In genomic region chr11:121515996-121516395, GRCm38 (mm10) we compare ENCODE assay signal across 24 mouse cellular contexts. TPM values are rescaled to one million over a fixed set of nuclear protein-coding genes. Genes with fewer than 3 reads are reported as not detected.
A peak's percentile ranks its signal among the peaks of the same experiment; 100 is the strongest.
DNase-seq lines count a peak whose midpoint lies in the region; ATAC-seq and TF ChIP-seq lines count a peak whose summit lies in the region.
"Had no signal": no experiment of that assay in that cellular context is flagged by ENCODE, and none has a peak within 500 bp of the region (broad histone marks: within the 10 kb centered on the region; RNA-seq: fewer than 3 reads in every experiment).

No protein-coding gene starts in this region.

- no peak for TF ChIP-seq POLR2A in liver, adult 2 months (IDR thresholded peaks at IDR 0.05; ENCODE audit: extremely low read depth, insufficient read depth, low read length)

- H3K9me3 ChIP-seq in liver, embryonic 11.5 days (ENCODE audit: control insufficient read depth, low read length): no peaks in the 10 kb centered on the region
- no peaks in the 10 kb centered on the region for H3K9me3 ChIP-seq in embryonic facial prominence, embryonic 14.5 days (ENCODE audit: control insufficient read depth, low read length)
- no peaks in the 10 kb centered on the region for H3K9me3 ChIP-seq in forebrain, embryonic 16.5 days (ENCODE audit: control insufficient read depth, low read length)
- H3K9me3 ChIP-seq: embryonic facial prominence, embryonic 12.5 days; heart, embryonic 15.5 days; hindbrain, embryonic 13.5 days; neural tube, embryonic 12.5 days had no signal

- ATAC-seq in liver, embryonic 11.5 days (replicated peaks; ENCODE audit: low FRiP score): no peak
- no peak for ATAC-seq in embryonic facial prominence, embryonic 14.5 days (ENCODE audit: low read depth)
- peak; percentile 21 for ATAC-seq in megakaryocyte progenitor cell, adult 5-6 weeks (replicated peaks; ENCODE audit: poor library complexity)
- ATAC-seq in forebrain, embryonic 16.5 days: no peak
- ATAC-seq: forebrain, postnatal 0 days; lung, postnatal 0 days had no signal

- H3K4me2 ChIP-seq in liver, embryonic 11.5 days: no peak overlapping the region
- H3K4me2 ChIP-seq in embryonic facial prominence, embryonic 14.5 days (ENCODE audit: low read depth, low read length): no peak overlapping the region
- no peak overlapping the region for H3K4me2 ChIP-seq in forebrain, embryonic 16.5 days (ENCODE audit: low read length)
- H3K4me2 ChIP-seq: embryonic facial prominence, embryonic 12.5 days; heart, embryonic 15.5 days; hindbrain, embryonic 13.5 days; neural tube, embryonic 12.5 days had no signal

- no peaks in the 10 kb centered on the region for H3K27me3 ChIP-seq in liver, adult 2 months (ENCODE audit: control insufficient read depth, insufficient read depth, low read length)
- no peaks in the 10 kb centered on the region for H3K27me3 ChIP-seq in liver, embryonic 11.5 days (replicated peaks; ENCODE audit: control insufficient read depth, insufficient read depth, low read length)
- no peaks in the 10 kb centered on the region for H3K27me3 ChIP-seq in embryonic facial prominence, embryonic 14.5 days (replicated peaks; ENCODE audit: control insufficient read depth, insufficient read depth, low read length)
- no peaks in the 10 kb centered on the region for H3K27me3 ChIP-seq in forebrain, embryonic 16.5 days (replicated peaks; ENCODE audit: control insufficient read depth, insufficient read depth, low read length)
- H3K27me3 ChIP-seq: embryonic facial prominence, embryonic 12.5 days; heart, embryonic 15.5 days; hindbrain, embryonic 13.5 days; neural tube, embryonic 12.5 days had no signal

- H3K27ac ChIP-seq in liver, adult 2 months (replicated peaks; ENCODE audit: insufficient read depth, low read depth, low read length): peak overlapping the region; percentile 97
- no peak overlapping the region for H3K27ac ChIP-seq in liver, embryonic 11.5 days (ENCODE audit: low read depth, low read length)
- H3K27ac ChIP-seq in embryonic facial prominence, embryonic 14.5 days (replicated peaks; ENCODE audit: low read depth, low read length): no peak overlapping the region; the same call in 1 of the 2 replicates
- H3K27ac ChIP-seq in forebrain, embryonic 16.5 days (ENCODE audit: low read length): no peak overlapping the region
- H3K27ac ChIP-seq: embryonic facial prominence, embryonic 12.5 days; heart, embryonic 15.5 days; hindbrain, embryonic 13.5 days; kidney, postnatal 0 days; neural tube, embryonic 12.5 days had no signal

- H3K79me2 ChIP-seq in liver, adult 2 months (ENCODE audit: control insufficient read depth, insufficient read depth, low read length): peaks cover 14% of the 10 kb centered on the region; the same call in 1 of the 2 replicates

- 47% methylated on average over 9 of the region's 9 CpGs for WGBS in liver, adult 2 months
- WGBS in liver, embryonic 11.5 days: 88% methylated on average over 9 of the region's 9 CpGs
- 69% methylated on average over 9 of the region's 9 CpGs for WGBS in embryonic facial prominence, embryonic 14.5 days
- 86% methylated on average over 9 of the region's 9 CpGs for WGBS in forebrain, embryonic 16.5 days

- peaks cover 27% of the 10 kb centered on the region for H3K4me1 ChIP-seq in liver, adult 2 months (ENCODE audit: control insufficient read depth, insufficient read depth, low read length)
- no peaks in the 10 kb centered on the region for H3K4me1 ChIP-seq in liver, embryonic 11.5 days (replicated peaks; ENCODE audit: control insufficient read depth, insufficient read depth, low read length)
- H3K4me1 ChIP-seq in embryonic facial prominence, embryonic 14.5 days (ENCODE audit: control insufficient read depth, insufficient read depth, low read length): no peaks in the 10 kb centered on the region
- peaks cover 14% of the 10 kb centered on the region for H3K4me1 ChIP-seq in forebrain, embryonic 16.5 days (replicated peaks; ENCODE audit: control insufficient read depth, insufficient read depth, low read length)
- H3K4me1 ChIP-seq: neural tube, embryonic 12.5 days had no signal

- H3K36me3 ChIP-seq in liver, adult 2 months (ENCODE audit: control insufficient read depth, insufficient read depth, low read length): peaks cover 6% of the 10 kb centered on the region; the same call in 1 of the 2 replicates
- no peaks in the 10 kb centered on the region for H3K36me3 ChIP-seq in liver, embryonic 11.5 days (ENCODE audit: control insufficient read depth, insufficient read depth, low read length)
- H3K36me3 ChIP-seq in embryonic facial prominence, embryonic 14.5 days (ENCODE audit: control insufficient read depth, insufficient read depth, low read length): no peaks in the 10 kb centered on the region
- no peaks in the 10 kb centered on the region for H3K36me3 ChIP-seq in forebrain, embryonic 16.5 days (ENCODE audit: control insufficient read depth, insufficient read depth)
- H3K36me3 ChIP-seq: embryonic facial prominence, embryonic 12.5 days; heart, embryonic 15.5 days; neural tube, embryonic 12.5 days had no signal

- DNase-seq in liver, adult 2 months (ENCODE audit: extremely low read depth, low read depth, low spot score): peak; percentile 36
- no peak for DNase-seq in liver, embryonic 11.5 days (ENCODE audit: low spot score)
- peak; percentile 64 for DNase-seq in embryonic facial prominence, embryonic 14.5 days (ENCODE audit: low spot score)
- DNase-seq in fat pad, adult 2 months (ENCODE audit: extremely low read depth, low read depth, low spot score): peak; percentile 88
- DNase-seq in thymus, postnatal 10 days (ENCODE audit: low spot score in 2 of 2): no peak
- DNase-seq in right cerebral cortex, postnatal 10 days (ENCODE audit: low spot score in 2 of 2): no peak
- DNase-seq: adrenal gland, adult 2 months; cerebellum, adult 11-12 months; cerebellum, postnatal 10 days; forebrain, postnatal 0 days; gastrocnemius, postnatal 36 days; heart, postnatal 36 days; kidney, adult 11 months; midbrain, embryonic 14.5 days; retina, postnatal 1 day; thymus, adult 2 months had no signal

- peak overlapping the region; percentile 60 for H3K9ac ChIP-seq in liver, adult 2 months (ENCODE audit: low read depth, low read length)
- no peak overlapping the region for H3K9ac ChIP-seq in liver, embryonic 11.5 days (ENCODE audit: low read depth, low read length)
- no peak overlapping the region for H3K9ac ChIP-seq in embryonic facial prominence, embryonic 14.5 days (ENCODE audit: low read depth, low read length)
- H3K9ac ChIP-seq in forebrain, embryonic 16.5 days (replicated peaks; ENCODE audit: low read depth, low read length): no peak overlapping the region
- H3K9ac ChIP-seq: embryonic facial prominence, embryonic 12.5 days; forebrain, postnatal 0 days; heart, embryonic 15.5 days; hindbrain, embryonic 13.5 days; neural tube, embryonic 12.5 days had no signal

- H3K4me3 ChIP-seq in liver, adult 2 months (ENCODE audit: insufficient read depth, low read depth, low read length): no peak overlapping the region
- no peak overlapping the region for H3K4me3 ChIP-seq in liver, embryonic 11.5 days (ENCODE audit: low read depth, low read length)
- H3K4me3 ChIP-seq in embryonic facial prominence, embryonic 14.5 days (ENCODE audit: low read depth, low read length): no peak overlapping the region
- no peak overlapping the region for H3K4me3 ChIP-seq in forebrain, embryonic 16.5 days (replicated peaks; ENCODE audit: low read length)
- H3K4me3 ChIP-seq: embryonic facial prominence, embryonic 12.5 days; heart, embryonic 15.5 days; hindbrain, embryonic 13.5 days; neural tube, embryonic 12.5 days had no signal

- no peak for TF ChIP-seq CTCF in liver, adult 2 months (IDR thresholded peaks at IDR 0.05; ENCODE audit: low read depth, low read length)

RNA-seq across cellular contexts. Expression of gene Zfp750, which starts 3.1 kb away (rescaled TPM):
- 1.0 and 2.8 TPM in 2 replicates for total RNA-seq in liver, adult 2 months (2014; rRNA removed)
- polyA plus RNA-seq in liver, adult 2 months (2012; rRNA removed): 2.7 and 3.5 TPM in 2 replicates
- polyA plus RNA-seq in liver, embryonic 11.5 days (2014; fragmentation: Nextera tagmentation; extraction: Ambion mirVana): 0.16 and 0.26 TPM in 2 replicates
- 9.9 and 12.4 TPM in 2 replicates for polyA plus RNA-seq in embryonic facial prominence, embryonic 14.5 days (2014; fragmentation: Nextera tagmentation; extraction: Ambion mirVana)
- not detected in 2 replicates for total RNA-seq in megakaryocyte progenitor cell, adult 5-6 weeks (2015)
- total RNA-seq in megakaryocyte progenitor cell, adult 5-6 weeks (2017): 0.14 TPM in 1 of 2 replicates, not detected in the other
- polyA plus RNA-seq in forebrain, embryonic 16.5 days (2015; fragmentation: Nextera tagmentation; extraction: Ambion mirVana): 0.34 and 0.66 TPM in 2 replicates
- total RNA-seq: heart, postnatal 36 days had no signal

Comparison
In these comparisons a context has a peak if more than half of its experiments do, and no peak if none do; other contexts are left out.
1. DNase-seq: peak in liver, adult 2 months (single experiment), embryonic facial prominence, embryonic 14.5 days (single experiment) and fat pad, adult 2 months (single experiment); none in liver, embryonic 11.5 days (single experiment), thymus, postnatal 10 days (0 of 2) and right cerebral cortex, postnatal 10 days (0 of 2).